Mouse (Mus musculus): Measurements from ENCODE around the gene Fam234b.

DNA sequence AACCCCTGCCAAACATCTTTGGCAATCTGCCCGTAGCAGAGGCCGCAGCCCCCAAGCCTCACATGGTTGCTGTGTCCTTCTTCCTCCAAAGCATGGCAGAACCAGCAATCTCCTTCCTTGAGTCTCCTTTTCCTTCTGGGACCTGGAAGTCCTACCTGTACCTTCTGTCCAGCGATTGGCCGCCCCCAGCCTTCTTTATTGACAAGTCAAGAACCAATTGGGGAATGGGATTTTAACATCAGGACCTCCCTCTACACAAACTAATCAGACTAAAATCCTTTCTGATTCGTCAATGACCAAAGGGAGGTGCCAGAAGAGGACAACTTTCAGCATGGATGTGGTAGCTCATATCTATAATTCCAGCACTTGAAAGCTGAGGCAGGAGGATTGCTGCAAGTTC, 22.1 kb downstream of the Fam234b start:
- no peak for TF ChIP-seq CTCF (IDR thresholded peaks at IDR 0.05; ENCODE audit: insufficient read depth, low read depth, low read length)
- TF ChIP-seq POLR2A (IDR thresholded peaks at IDR 0.05; ENCODE audit: insufficient read depth, low read depth, low read length): no peak
